Mouse (Mus musculus): Measurements from ENCODE around the gene Taf6l. TPM values are rescaled to one million over a fixed set of nuclear protein-coding genes. Genes with fewer than 3 reads are reported as not detected.
"Not testable (repeated sequence)": the region's sequence is repeated elsewhere in the genome, so short reads cannot be mapped to it uniquely, and the experiment has no call there.

Gene Taf6l
- polyA plus RNA-seq, 1 experiment, result 4.2 TPM

- peak within 1 kb of the TSS; percentile 64 for H3K27ac ChIP-seq (replicated peaks; ENCODE audit: low read depth, low read length)
- peak within 1 kb of the TSS; percentile 91 for H3K4me3 ChIP-seq (ENCODE audit: insufficient read depth, low read depth, low read length)
- peaks cover 2% of the 10 kb centered on the region; the same call in 1 of the 2 replicates for H3K4me1 ChIP-seq (ENCODE audit: control insufficient read depth, insufficient read depth, insufficient read length, low read length)
These were observed 50.6 kb downstream of the Taf6l start, which contains the start of gene Wdr74 for GRCm38 (mm10) chr19:8735389-8736159. Gene Wdr74, plus strand, starts transcription at chr19:8735827.

GRCm38 (mm10) chr19:8734334-8734733 is 51.9 kb downstream of the Taf6l start:
- Histone ChIP-seq H3K27ac (replicated peaks; ENCODE audit: low read depth, low read length) (no peak overlapping the region), H3K4me3 (ENCODE audit: insufficient read depth, low read depth, low read length) (no peak overlapping the region), H3K4me1 (ENCODE audit: control insufficient read depth, insufficient read depth, insufficient read length, low read length) (peaks cover 2% of the 10 kb centered on the region; the same call in 1 of the 2 replicates)

- H3K4me1 ChIP-seq (ENCODE audit: control insufficient read depth, insufficient read depth, insufficient read length, low read length); H3K27ac ChIP-seq (replicated peaks; ENCODE audit: low read depth, low read length); H3K4me3 ChIP-seq (ENCODE audit: insufficient read depth, low read depth, low read length): not testable (repeated sequence)
These were observed 57.7 kb downstream of the Taf6l start for GRCm38 (mm10) chr19:8728335-8729099.

GRCm38 (mm10) chr19:8727495-8728114 is 58.6 kb downstream of the Taf6l start:
- Histone ChIP-seq H3K4me3 (ENCODE audit: insufficient read depth, low read depth, low read length) (no peak overlapping the region), H3K4me1 (ENCODE audit: control insufficient read depth, insufficient read depth, insufficient read length, low read length) (no peaks in the 10 kb centered on the region), H3K27ac (replicated peaks; ENCODE audit: low read depth, low read length) (no peak overlapping the region)

- Histone ChIP-seq H3K27ac (replicated peaks; ENCODE audit: low read depth, low read length) (no peak overlapping the region), H3K4me3 (ENCODE audit: insufficient read depth, low read depth, low read length) (no peak overlapping the region)
These were observed 59.4 kb downstream of the Taf6l start for GRCm38 (mm10) chr19:8726609-8727390.

GRCm38 (mm10) chr19:8725081-8725613 is 61.1 kb downstream of the Taf6l start:
- no peaks in the 10 kb centered on the region for H3K4me1 ChIP-seq (ENCODE audit: control insufficient read depth, insufficient read depth, insufficient read length, low read length)
- no peak overlapping the region for H3K27ac ChIP-seq (replicated peaks; ENCODE audit: low read depth, low read length)
- no peak overlapping the region for H3K4me3 ChIP-seq (ENCODE audit: insufficient read depth, low read depth, low read length)

More at GRCm38 (mm10) chr19:8726609-8727390, 59.4 kb downstream of the Taf6l start:
- no peaks in the 10 kb centered on the region for H3K4me1 ChIP-seq (ENCODE audit: control insufficient read depth, insufficient read depth, insufficient read length, low read length)

Other genes starting within 250 kb of the Taf6l start
- not detected in 2 replicates for gene Slc22a8, start 195.2 kb downstream of the Taf6l start, polyA plus RNA-seq (2012; ENCODE audit: insufficient read depth, insufficient read length, missing spikeins)
- not detected in 2 replicates for gene Slc22a6, start 168.4 kb downstream of the Taf6l start, polyA plus RNA-seq (2012; ENCODE audit: insufficient read depth, insufficient read length, missing spikeins)
- gene Chrm1, start 122.6 kb downstream of the Taf6l start, polyA plus RNA-seq (2012; ENCODE audit: insufficient read depth, insufficient read length, missing spikeins), result not detected in 2 replicates
- 32.8 and 41.0 TPM in 2 replicates for gene Slc3a2, start 63.0 kb downstream of the Taf6l start, polyA plus RNA-seq (2012; ENCODE audit: insufficient read depth, insufficient read length, missing spikeins)
- 28.2 and 31.8 TPM in 2 replicates for gene Wdr74, start 50.6 kb downstream of the Taf6l start, polyA plus RNA-seq (2012; ENCODE audit: insufficient read depth, insufficient read length, missing spikeins)
- not detected in 2 replicates for gene 1700092M07Rik, start 45.7 kb downstream of the Taf6l start, polyA plus RNA-seq (2012; ENCODE audit: insufficient read depth, insufficient read length, missing spikeins)
- 30.7 and 43.6 TPM in 2 replicates for gene Stx5a, start 45.0 kb downstream of the Taf6l start, polyA plus RNA-seq (2012; ENCODE audit: insufficient read depth, insufficient read length, missing spikeins)
- 51.6 and 58.1 TPM in 2 replicates for gene Nxf1, start 29.3 kb downstream of the Taf6l start, polyA plus RNA-seq (2012; ENCODE audit: insufficient read depth, insufficient read length, missing spikeins)
- 140 and 154 TPM in 2 replicates for gene Tmem223, start 15.4 kb downstream of the Taf6l start, polyA plus RNA-seq (2012; ENCODE audit: insufficient read depth, insufficient read length, missing spikeins)
- 34.0 and 34.8 TPM in 2 replicates for gene Tmem179b, start 11.9 kb downstream of the Taf6l start, polyA plus RNA-seq (2012; ENCODE audit: insufficient read depth, insufficient read length, missing spikeins)
- gene Polr2g, start 12.2 kb upstream of the Taf6l start, polyA plus RNA-seq (2012; ENCODE audit: insufficient read depth, insufficient read length, missing spikeins), result 68.9 and 71.7 TPM in 2 replicates
- gene Zbtb3, start 16.1 kb upstream of the Taf6l start, polyA plus RNA-seq (2012; ENCODE audit: insufficient read depth, insufficient read length, missing spikeins), result 1.2 and 2.8 TPM in 2 replicates
- gene Ttc9c, start 32.9 kb upstream of the Taf6l start, polyA plus RNA-seq (2012; ENCODE audit: insufficient read depth, insufficient read length, missing spikeins), result 27.1 and 28.9 TPM in 2 replicates
- gene Hnrnpul2, start 33.6 kb upstream of the Taf6l start, polyA plus RNA-seq (2012; ENCODE audit: insufficient read depth, insufficient read length, missing spikeins), result 31.0 and 31.1 TPM in 2 replicates
- 17.2 and 39.8 TPM in 2 replicates for gene AC129217.1, start 43.4 kb upstream of the Taf6l start, polyA plus RNA-seq (2012; ENCODE audit: insufficient read depth, insufficient read length, missing spikeins)
- 212 and 233 TPM in 2 replicates for gene Bscl2, start 51.0 kb upstream of the Taf6l start, polyA plus RNA-seq (2012; ENCODE audit: insufficient read depth, insufficient read length, missing spikeins)
- gene Gng3, start 52.8 kb upstream of the Taf6l start, polyA plus RNA-seq (2012; ENCODE audit: insufficient read depth, insufficient read length, missing spikeins), result not detected in 2 replicates
- 3.3 and 10.5 TPM in 2 replicates for gene Lrrn4cl, start 64.4 kb upstream of the Taf6l start, polyA plus RNA-seq (2012; ENCODE audit: insufficient read depth, insufficient read length, missing spikeins)
- gene Ubxn1, start 85.1 kb upstream of the Taf6l start, polyA plus RNA-seq (2012; ENCODE audit: insufficient read depth, insufficient read length, missing spikeins), result 188 and 228 TPM in 2 replicates
- gene Uqcc3, start 94.5 kb upstream of the Taf6l start, polyA plus RNA-seq (2012; ENCODE audit: insufficient read depth, insufficient read length, missing spikeins), result 88.3 and 93.3 TPM in 2 replicates
- 11.9 and 20.2 TPM in 2 replicates for gene Lbhd1, start 97.3 kb upstream of the Taf6l start, polyA plus RNA-seq (2012; ENCODE audit: insufficient read depth, insufficient read length, missing spikeins)
- not detected in 2 replicates for gene Gm49403, start 97.5 kb upstream of the Taf6l start, polyA plus RNA-seq (2012; ENCODE audit: insufficient read depth, insufficient read length, missing spikeins)
- gene 1810009A15Rik, start 102.4 kb upstream of the Taf6l start, polyA plus RNA-seq (2012; ENCODE audit: insufficient read depth, insufficient read length, missing spikeins), result 36.6 and 59.8 TPM in 2 replicates
- gene Gm49416, start 102.5 kb upstream of the Taf6l start, polyA plus RNA-seq (2012; ENCODE audit: insufficient read depth, insufficient read length, missing spikeins), result 6.2 TPM in 1 of 2 replicates, not detected in the other
- 4.8 and 5.9 TPM in 2 replicates for gene Ints5, start 106.6 kb upstream of the Taf6l start, polyA plus RNA-seq (2012; ENCODE audit: insufficient read depth, insufficient read length, missing spikeins)
- 49.7 and 56.8 TPM in 2 replicates for gene Ganab, start 111.7 kb upstream of the Taf6l start, polyA plus RNA-seq (2012; ENCODE audit: insufficient read depth, insufficient read length, missing spikeins)
- 30.2 and 30.8 TPM in 2 replicates for gene B3gat3, start 134.0 kb upstream of the Taf6l start, polyA plus RNA-seq (2012; ENCODE audit: insufficient read depth, insufficient read length, missing spikeins)
- 4.5 and 11.4 TPM in 2 replicates for gene Rom1, start 142.9 kb upstream of the Taf6l start, polyA plus RNA-seq (2012; ENCODE audit: insufficient read depth, insufficient read length, missing spikeins)
- 11.6 and 12.9 TPM in 2 replicates for gene Eml3, start 143.1 kb upstream of the Taf6l start, polyA plus RNA-seq (2012; ENCODE audit: insufficient read depth, insufficient read length, missing spikeins)
- 28.2 and 30.6 TPM in 2 replicates for gene Mta2, start 155.5 kb upstream of the Taf6l start, polyA plus RNA-seq (2012; ENCODE audit: insufficient read depth, insufficient read length, missing spikeins)
- gene Tut1, start 167.4 kb upstream of the Taf6l start, polyA plus RNA-seq (2012; ENCODE audit: insufficient read depth, insufficient read length, missing spikeins), result 6.9 and 7.5 TPM in 2 replicates
- gene Eef1g, start 180.6 kb upstream of the Taf6l start, polyA plus RNA-seq (2012; ENCODE audit: insufficient read depth, insufficient read length, missing spikeins), result 134 and 135 TPM in 2 replicates
- 133 and 177 TPM in 2 replicates for gene Ahnak, start 202.9 kb upstream of the Taf6l start, polyA plus RNA-seq (2012; ENCODE audit: insufficient read depth, insufficient read length, missing spikeins)